Mouse (Mus musculus) hindbrain, embryonic 11.5 days (tissue): ENCODE data around the gene Kcnmb3. TPM values are rescaled to one million over a fixed set of nuclear protein-coding genes. Genes with fewer than 3 reads are reported as not detected.
"Not testable (repeated sequence)": the region's sequence is repeated elsewhere in the genome, so short reads cannot be mapped to it uniquely, and the experiment has no call there.

Experiments used
- ATAC-seq: fragments of 200-750 bp; cut with Nextera tagmentation; 2 replicates; pipeline ENCODE4 v1.8.0; 2017; ENCODE audit warnings: mild to moderate bottlenecking, moderate TSS enrichment, moderate library complexity; ENCODE audit not compliant: low FRiP score
- DNase-seq: peaks from one replicate; pipeline ENCODE4 v3.0.0-alpha.2; 2015; ENCODE audit warnings: low spot score
- H3K27ac ChIP-seq: fragments of 300-500 bp; sonication (generic); 2 replicates; pipeline ENCODE4 v1.5.1; 2014; ENCODE audit warnings: mild to moderate bottlenecking, low read depth, low read length
- H3K27me3 ChIP-seq: fragments of 300-500 bp; sonication (generic); 2 replicates; pipeline ENCODE4 v1.6.1; 2014; ENCODE audit warnings: mild to moderate bottlenecking, low read length, moderate library complexity, mixed read lengths; ENCODE audit not compliant: control insufficient read depth, insufficient read depth
- H3K36me3 ChIP-seq: fragments of 300-500 bp; sonication (generic); 2 replicates; pipeline ENCODE4 v1.6.1; 2014; ENCODE audit warnings: mild to moderate bottlenecking, low read length, moderate library complexity, mixed read lengths; ENCODE audit not compliant: control insufficient read depth, insufficient read depth
- H3K4me1 ChIP-seq: fragments of 300-500 bp; sonication (generic); replicated peaks from 2 replicates; pipeline ENCODE4 v1.6.1; 2014; ENCODE audit warnings: low read length, mixed read lengths; ENCODE audit not compliant: control insufficient read depth, insufficient read depth
- H3K4me2 ChIP-seq: fragments of 300-500 bp; sonication (generic); replicated peaks from 2 replicates; pipeline ENCODE4 v1.6.1; 2014; ENCODE audit warnings: mild to moderate bottlenecking, low read depth, low read length
- H3K4me3 ChIP-seq: fragments of 300-500 bp; sonication (generic); 2 replicates; pipeline ENCODE4 v1.5.1; 2014; ENCODE audit warnings: low read depth, low read length
- H3K9ac ChIP-seq: fragments of 300-500 bp; sonication (generic); 2 replicates; pipeline ENCODE4 v1.6.1; 2014; ENCODE audit warnings: low read depth, low read length
- H3K9me3 ChIP-seq: fragments of 300-500 bp; sonication (generic); 2 replicates; pipeline ENCODE4 v1.6.1; 2016; ENCODE audit warnings: low read length; ENCODE audit not compliant: control insufficient read depth
- WGBS: fragments of 180-500 bp; shearing (Covaris S2); extraction: QIAGEN DNeasy Blood & Tissue Kit; methylation state at CpG from one replicate; pipeline ENCODE4 v1.1.7; 2014; 5-methylcytosine and 5-hydroxymethylcytosine counted together
- polyA plus RNA-seq: library from polyadenylated mRNA; unstranded; fragments of >200 nt; fragmentation: Nextera tagmentation; extraction: Ambion mirVana; gene quantifications from 2 replicates; pipeline ENCODE4 v1.2.1, GENCODE M21; 2014

Kcnmb3 gene
- polyA plus RNA-seq, 1 experiment from 2014 or later, result 0.12 TPM

- H3K27me3 ChIP-seq, H3K9me3 ChIP-seq, ATAC-seq, H3K36me3 ChIP-seq, H3K27ac ChIP-seq, H3K4me2 ChIP-seq, H3K4me3 ChIP-seq, H3K9ac ChIP-seq, DNase-seq, H3K4me1 ChIP-seq: not testable (repeated sequence)
Measured at GRCm38 (mm10) chr3:32429351-32429750, 62.7 kb downstream of the Kcnmb3 start.

GRCm38 (mm10) chr3:32428921-32429320 is 63.1 kb downstream of the Kcnmb3 start:
- no peak for DNase-seq
- Histone ChIP-seq H3K4me3 (no peak overlapping the region), H3K4me2 (no peak overlapping the region), H3K4me1 (no peaks in the 10 kb centered on the region), H3K36me3 (no peaks in the 10 kb centered on the region), H3K27me3 (no peaks in the 10 kb centered on the region), H3K27ac (no peak overlapping the region), H3K9ac (no peak overlapping the region), H3K9me3 (no peaks in the 10 kb centered on the region)
- no peak for ATAC-seq
- 85% methylated on average over 4 of the region's 4 CpGs for WGBS

GRCm38 (mm10) chr3:32428361-32428760 is 63.7 kb downstream of the Kcnmb3 start:
- 86% methylated on average over 3 of the region's 3 CpGs for WGBS
- Histone ChIP-seq H3K4me2 (no peak overlapping the region), H3K4me3 (no peak overlapping the region), H3K4me1 (no peaks in the 10 kb centered on the region), H3K9me3 (no peaks in the 10 kb centered on the region), H3K36me3 (no peaks in the 10 kb centered on the region), H3K9ac (no peak overlapping the region), H3K27ac (no peak overlapping the region), H3K27me3 (no peaks in the 10 kb centered on the region)
- DNase-seq, result no peak
- no peak for ATAC-seq

- no peak for ATAC-seq
- H3K9ac ChIP-seq, result no peak overlapping the region
- no peaks in the 10 kb centered on the region for H3K36me3 ChIP-seq
- H3K4me3 ChIP-seq, result no peak overlapping the region
- H3K4me1 ChIP-seq, result no peaks in the 10 kb centered on the region
- H3K27me3 ChIP-seq, result no peaks in the 10 kb centered on the region
- 91% methylated on average over 4 of the region's 4 CpGs for WGBS
- no peak overlapping the region for H3K27ac ChIP-seq
- no peak for DNase-seq
- no peaks in the 10 kb centered on the region for H3K9me3 ChIP-seq
- no peak overlapping the region for H3K4me2 ChIP-seq
Measured at GRCm38 (mm10) chr3:32427695-32428094, 64.3 kb downstream of the Kcnmb3 start.

Other genes starting within 250 kb of the Kcnmb3 start
- gene Zmat3, start 126.2 kb downstream of the Kcnmb3 start, polyA plus RNA-seq, result 10.7 and 11.6 TPM in 2 replicates
- gene Pik3ca, start 94.6 kb downstream of the Kcnmb3 start, polyA plus RNA-seq, result 17.8 and 21.6 TPM in 2 replicates
- gene Zfp639, start 18.0 kb upstream of the Kcnmb3 start, polyA plus RNA-seq, result 48.0 and 48.1 TPM in 2 replicates
- 31.0 and 39.5 TPM in 2 replicates for gene Mfn1, start 37.2 kb upstream of the Kcnmb3 start, polyA plus RNA-seq
- 49.9 and 56.2 TPM in 2 replicates for gene Gnb4, start 124.4 kb upstream of the Kcnmb3 start, polyA plus RNA-seq
- gene Actl6a, start 214.1 kb upstream of the Kcnmb3 start, polyA plus RNA-seq, result 235 and 239 TPM in 2 replicates
- gene Ndufb5, start 244.8 kb upstream of the Kcnmb3 start, polyA plus RNA-seq, result 322 and 328 TPM in 2 replicates
- 45.7 and 45.8 TPM in 2 replicates for gene Mrpl47, start 245.4 kb upstream of the Kcnmb3 start, polyA plus RNA-seq